Mouse (Mus musculus): ENCODE results near the gene Pcolce.
A peak's percentile ranks its signal among the peaks of the same experiment; 100 is the strongest.

Pcolce gene

GRCm38 (mm10) chr5:137595921-137596320 is 17.7 kb downstream of the Pcolce start:
- DNase-seq (ENCODE audit: low spot score in 2 of 2), result no peak

- no peak for DNase-seq (ENCODE audit: low spot score in 2 of 2)
Observed at GRCm38 (mm10) chr5:137590507-137590906, 23.1 kb downstream of the Pcolce start.

DNA sequence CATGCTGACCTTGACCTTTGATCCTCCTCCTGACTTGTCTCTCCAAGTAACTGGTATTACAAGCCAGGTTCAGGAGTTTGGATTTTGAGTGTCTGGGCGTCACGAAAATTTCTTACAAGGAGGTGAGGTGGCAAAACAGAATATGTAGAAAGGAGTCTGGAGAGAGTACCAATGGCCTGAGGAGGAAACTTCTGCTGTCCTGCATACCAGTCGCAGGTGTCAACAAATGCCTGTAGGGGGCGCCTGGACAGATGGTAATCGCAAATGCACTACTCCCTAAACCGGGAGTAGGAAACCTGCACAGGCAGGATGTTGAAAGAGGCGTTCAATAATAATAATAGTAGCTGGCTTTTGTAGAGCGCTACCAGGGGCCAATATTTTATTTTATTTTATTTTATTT is 28.6 kb downstream of the Pcolce start:
- peak; percentile 52 to 65 for DNase-seq (ENCODE audit: low spot score in 2 of 2)

DNA sequence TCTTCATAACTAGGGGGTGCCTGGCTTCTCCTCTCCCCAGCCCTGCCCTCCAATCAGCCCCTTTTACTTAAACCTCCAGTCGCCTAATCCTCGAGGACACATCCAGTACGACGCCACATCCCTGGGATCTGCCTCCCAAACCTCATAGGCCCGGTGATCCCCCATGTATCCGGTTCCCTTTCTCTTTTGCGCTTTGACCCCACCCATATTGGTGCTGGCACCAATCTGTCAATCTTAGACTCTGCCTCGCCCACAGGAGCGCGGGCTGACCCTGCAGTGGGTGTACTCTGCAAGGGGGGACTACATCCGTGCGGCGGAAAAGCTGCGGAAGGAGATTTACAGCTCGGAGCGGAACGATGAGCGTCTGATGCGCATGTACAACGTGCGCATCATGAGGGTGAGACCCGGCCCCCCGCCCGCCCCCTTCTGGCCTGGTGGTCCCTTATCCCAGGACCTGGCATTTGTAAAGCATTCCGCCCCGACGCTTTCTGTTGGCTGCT is 29.9 kb downstream of the Pcolce start:
- DNase-seq (ENCODE audit: low spot score in 2 of 2), result no peak

DNA sequence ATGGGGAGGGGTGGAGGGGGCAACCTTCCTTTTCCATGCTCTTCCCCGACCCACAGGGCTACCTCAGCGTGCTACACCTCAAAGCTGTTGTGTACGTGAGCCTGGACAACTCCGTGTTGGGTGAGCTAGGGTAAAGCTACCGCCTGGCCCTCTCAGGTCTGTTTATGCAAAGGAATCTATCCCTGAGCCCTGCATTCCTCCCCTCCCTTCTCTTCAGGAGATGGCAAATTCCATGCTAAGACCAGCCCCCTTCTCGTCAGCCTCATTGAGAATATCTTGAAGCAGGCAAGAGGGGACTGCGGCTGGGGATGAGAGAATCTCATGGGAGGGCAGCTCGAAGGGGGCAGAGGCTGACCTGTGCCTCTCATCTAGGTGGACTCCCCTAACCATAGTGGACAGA is 30.9 kb downstream of the Pcolce start:
- no peak for DNase-seq (ENCODE audit: low spot score in 2 of 2)

DNA sequence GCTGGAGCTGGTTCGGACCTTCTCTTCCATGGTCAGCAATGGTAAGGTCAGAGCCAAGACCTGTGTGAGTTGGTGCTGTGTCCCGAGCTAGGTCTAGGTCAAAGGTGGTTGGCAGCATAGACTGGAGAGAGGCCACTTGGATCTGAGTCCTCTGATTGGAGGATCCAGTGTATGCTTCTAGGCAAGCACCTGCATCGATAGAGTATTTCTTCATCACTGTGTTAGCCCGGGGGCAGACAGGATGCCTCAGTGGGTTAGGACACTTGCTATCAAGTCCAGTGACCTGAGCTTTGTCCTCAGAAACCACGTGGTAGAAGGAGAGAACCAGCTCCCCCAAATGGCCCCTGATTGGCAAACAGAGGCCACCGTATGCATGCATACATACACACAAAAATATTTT is 33.3 kb downstream of the Pcolce start:
- DNase-seq (ENCODE audit: low spot score in 2 of 2), result no peak

- DNase-seq (ENCODE audit: low spot score in 2 of 2), result no peak
Observed at GRCm38 (mm10) chr5:137574470-137574901, 39.1 kb downstream of the Pcolce start.

DNA sequence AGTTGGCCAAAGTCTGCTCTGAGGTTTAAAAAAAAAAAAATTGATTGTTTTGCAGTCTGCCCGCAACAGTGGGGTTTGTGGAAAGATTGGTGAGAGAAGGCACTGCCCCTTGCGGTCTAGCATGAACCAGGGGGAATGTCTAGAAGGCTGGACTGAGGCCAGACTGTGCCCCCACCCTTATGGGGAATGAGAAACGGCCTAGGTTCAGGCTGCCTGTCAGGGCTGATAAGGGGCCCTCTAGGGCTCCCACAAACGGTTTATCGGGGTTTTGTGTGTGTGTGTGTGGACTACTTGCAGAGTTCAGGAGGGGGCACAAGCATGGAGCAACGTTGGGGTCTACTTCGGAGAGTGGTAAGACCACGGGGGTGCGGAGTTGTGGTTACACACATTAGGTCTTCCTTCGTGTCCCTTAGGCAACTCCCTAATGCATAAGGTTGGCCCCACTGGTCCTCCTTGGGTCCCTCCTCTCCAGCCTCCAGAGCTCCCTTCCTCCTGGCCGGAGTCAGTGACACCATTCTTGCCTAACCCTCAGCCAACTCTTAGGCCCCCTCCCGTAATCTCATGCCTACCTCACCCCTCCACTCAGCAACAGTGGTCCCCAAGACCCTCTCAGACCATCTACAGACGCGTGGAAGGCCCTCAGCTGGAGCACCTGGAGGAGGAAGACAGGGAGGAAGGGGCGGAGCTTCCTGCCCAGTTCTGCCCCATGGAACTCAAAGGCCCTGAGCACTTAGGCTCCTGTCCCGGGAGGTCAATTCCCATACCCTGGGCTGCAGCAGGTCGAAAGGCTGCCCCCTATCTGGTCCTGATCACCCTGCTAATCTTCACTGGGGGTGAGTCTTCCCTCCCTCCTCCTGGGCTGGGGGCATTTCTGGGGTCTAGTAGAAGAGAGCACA is 42.6 kb downstream of the Pcolce start:
- peak; percentile 43 to 45 for DNase-seq (ENCODE audit: low spot score in 2 of 2)

- no peak for DNase-seq (ENCODE audit: low spot score in 2 of 2)
Observed at GRCm38 (mm10) chr5:137570181-137570580, 43.4 kb downstream of the Pcolce start.

- peak; percentile 71 to 74 for DNase-seq (ENCODE audit: low spot score in 2 of 2)
Observed at GRCm38 (mm10) chr5:137569665-137570064, 43.9 kb downstream of the Pcolce start, which contains the start of gene Tfr2. TSS of gene Tfr2 (plus strand) at chr5:137569840.

DNA sequence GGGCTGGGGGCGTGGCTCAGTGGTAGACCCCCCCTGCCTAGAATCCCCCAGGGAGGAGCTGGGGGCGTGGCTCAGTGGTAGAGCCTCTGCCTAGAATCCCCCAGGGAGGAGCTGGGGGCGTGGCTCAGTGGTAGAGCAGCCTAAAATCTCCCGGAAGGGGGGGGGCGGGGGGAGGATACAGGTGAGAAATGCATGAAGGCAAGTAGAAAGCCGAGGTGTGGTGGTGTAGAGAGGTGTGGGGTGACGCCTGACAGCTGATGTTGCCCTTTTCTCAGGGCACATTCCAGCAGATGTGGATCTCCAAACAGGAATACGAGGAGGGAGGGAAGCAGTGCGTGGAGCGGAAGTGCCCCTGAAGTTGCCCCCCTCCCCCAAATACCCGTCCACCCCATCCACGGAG is 44.6 kb downstream of the Pcolce start:
- DNase-seq (ENCODE audit: low spot score in 2 of 2), result no peak

GRCm38 (mm10) chr5:137568223-137568798 is 45.3 kb downstream of the Pcolce start:
- no peak for DNase-seq (ENCODE audit: low spot score in 2 of 2)

GRCm38 (mm10) chr5:137566416-137566815 is 47.2 kb downstream of the Pcolce start:
- no peak for DNase-seq (ENCODE audit: low spot score in 2 of 2)

- no peak for DNase-seq (ENCODE audit: low spot score in 2 of 2)
Observed at GRCm38 (mm10) chr5:137565744-137566143, 47.8 kb downstream of the Pcolce start.

GRCm38 (mm10) chr5:137562965-137563364 is 50.6 kb downstream of the Pcolce start:
- no peak for DNase-seq (ENCODE audit: low spot score in 2 of 2)

DNA sequence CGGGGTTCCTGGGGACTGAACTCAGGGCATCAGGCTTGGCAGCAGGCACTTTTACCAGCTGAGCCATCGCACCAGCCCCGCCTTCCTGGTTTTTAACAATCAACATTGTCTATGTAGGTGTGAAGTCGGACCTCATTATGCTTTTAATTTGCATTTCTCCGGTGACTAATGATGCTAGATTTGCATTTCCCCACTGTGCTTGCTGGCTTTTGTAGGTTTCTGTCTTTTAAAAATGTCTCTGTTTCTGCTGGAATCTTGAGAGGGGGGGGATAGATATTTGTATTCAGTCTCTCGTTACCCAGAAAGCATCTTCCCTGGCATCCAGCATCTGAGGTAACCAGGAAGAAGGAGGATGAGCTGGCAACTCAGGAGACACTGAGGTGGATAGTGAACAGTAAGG is 52.0 kb downstream of the Pcolce start:
- no peak for DNase-seq (ENCODE audit: low spot score in 2 of 2)
